Mouse (Mus musculus) liver, embryonic 14.5 days (tissue): ENCODE measurements around the gene Arglu1.

ENCODE experiments used
- CTCF ChIP-seq: IDR thresholded peaks from 2 replicates; pipeline ENCODE4 v1.5.1; 2016; ENCODE audit warnings: antibody characterized with exemption, low read depth, control low read depth
- EP300 ChIP-seq: IDR thresholded peaks from 2 replicates; pipeline ENCODE4 v1.6.1; 2016; ENCODE audit warnings: antibody characterized with exemption, low read depth

- TF ChIP-seq CTCF (no peak), EP300 (no peak)
Measured at GRCm38 (mm10) chr8:8703668-8704067, 13.3 kb upstream of the Arglu1 start.
